Mouse (Mus musculus) limb, embryonic 11.5 days (tissue): ENCODE data around the gene Trim28. TPM values are rescaled to one million over a fixed set of nuclear protein-coding genes. Genes with fewer than 3 reads are reported as not detected.

Experiments
- ATAC-seq: fragments of 200-750 bp; cut with Nextera tagmentation; 2 replicates; pipeline ENCODE4 v1.8.0; 2017; ENCODE audit warnings: low read depth; ENCODE audit not compliant: insufficient number of reproducible peaks, low FRiP score, low TSS enrichment
- DNase-seq: peaks from one replicate; pipeline ENCODE4 v3.0.0-alpha.2; 2015; ENCODE audit warnings: low spot score
- H3K27ac ChIP-seq: fragments of 300-500 bp; sonication (generic); replicated peaks from 2 replicates; pipeline ENCODE4 v1.5.1; 2014; ENCODE audit warnings: low read depth, mild to moderate bottlenecking, low read length
- H3K27me3 ChIP-seq: fragments of 300-500 bp; sonication (generic); 2 replicates; pipeline ENCODE4 v1.6.1; 2014; ENCODE audit warnings: mild to moderate bottlenecking, low read length, mixed read lengths; ENCODE audit not compliant: control insufficient read depth, insufficient read depth
- H3K36me3 ChIP-seq: fragments of 300-500 bp; sonication (generic); 2 replicates; pipeline ENCODE4 v1.6.1; 2014; ENCODE audit warnings: mild to moderate bottlenecking, low read length, moderate library complexity, mixed read lengths; ENCODE audit not compliant: control insufficient read depth, insufficient read depth
- H3K4me1 ChIP-seq: fragments of 300-500 bp; sonication (generic); 2 replicates; pipeline ENCODE4 v1.6.1; 2014; ENCODE audit warnings: low read length, mixed read lengths; ENCODE audit not compliant: control insufficient read depth, insufficient read depth
- H3K4me2 ChIP-seq: fragments of 300-500 bp; sonication (generic); 2 replicates; pipeline ENCODE4 v1.6.1; 2014; ENCODE audit warnings: low read depth, mild to moderate bottlenecking, moderate library complexity; ENCODE audit not compliant: severe bottlenecking
- H3K4me3 ChIP-seq: fragments of 300-500 bp; sonication (generic); 2 replicates; pipeline ENCODE4 v1.5.1; 2014; ENCODE audit warnings: low read depth, low read length
- H3K9ac ChIP-seq: fragments of 300-500 bp; sonication (generic); 2 replicates; pipeline ENCODE4 v1.6.1; 2014; ENCODE audit warnings: mild to moderate bottlenecking, low read length
- H3K9me3 ChIP-seq: fragments of 300-500 bp; sonication (generic); 2 replicates; pipeline ENCODE4 v1.6.1; 2016; ENCODE audit warnings: low read length; ENCODE audit not compliant: control insufficient read depth
- WGBS: fragments of 180-500 bp; shearing (Covaris S2); extraction: QIAGEN DNeasy Blood & Tissue Kit; methylation state at CpG from one replicate; pipeline ENCODE4 v1.1.7; 2014; 5-methylcytosine and 5-hydroxymethylcytosine counted together
- polyA plus RNA-seq: library from polyadenylated mRNA; unstranded; fragments of >200 nt; fragmentation: Nextera tagmentation; extraction: Ambion mirVana; gene quantifications from 2 replicates; pipeline ENCODE4 v1.2.1, GENCODE M21; 2014

Trim28 gene
- polyA plus RNA-seq, 1 experiment from 2014 or later: 610 TPM

DNA sequence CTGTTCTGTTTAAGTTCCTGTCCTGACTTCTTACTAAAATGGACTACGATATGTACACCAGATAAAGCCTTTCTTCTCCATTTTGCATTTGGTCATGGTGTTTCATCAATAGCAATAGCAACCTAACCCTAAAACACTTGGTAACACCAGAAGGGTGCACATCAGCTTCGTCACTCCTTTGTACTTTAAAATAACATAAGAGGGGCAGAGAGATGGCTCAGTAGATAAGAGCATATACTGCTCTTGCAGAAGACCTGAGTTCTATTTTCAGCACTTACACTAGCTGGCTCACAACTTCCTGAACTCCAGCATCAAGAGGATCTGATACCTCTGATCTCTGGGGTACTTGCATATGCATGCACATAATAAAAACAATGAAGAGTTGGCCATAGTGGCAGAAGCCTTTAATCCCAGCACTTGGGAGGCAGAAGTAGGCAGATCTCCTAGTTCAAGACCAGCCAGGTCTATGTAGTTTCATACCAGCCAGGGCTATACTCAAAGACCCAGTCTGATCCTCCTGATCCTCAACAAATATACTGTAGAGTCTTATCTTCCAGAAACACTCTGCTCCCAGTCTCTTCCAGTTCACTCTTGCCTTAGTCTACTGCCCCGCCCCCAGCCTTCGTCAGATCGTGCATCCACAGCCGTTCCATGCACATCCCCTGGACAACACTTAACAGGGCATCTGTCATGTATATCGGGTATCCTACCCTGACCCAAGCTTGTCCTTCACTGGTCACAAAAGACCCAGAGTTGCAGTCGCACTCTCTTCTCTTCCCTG lies 11.3 kb upstream of the Trim28 start:
- no peaks in the 10 kb centered on the region for H3K36me3 ChIP-seq
- H3K4me1 ChIP-seq: no peaks in the 10 kb centered on the region
- 84% methylated on average over 8 of the region's 8 CpGs for whole genome bisulfite sequencing
- no peaks in the 10 kb centered on the region for H3K9me3 ChIP-seq
- no peak overlapping the region for H3K4me3 ChIP-seq
- H3K4me2 ChIP-seq: no peak overlapping the region
- no peak overlapping the region for H3K9ac ChIP-seq
- ATAC-seq (no peak), DNase-seq (no peak)
- no peak overlapping the region for H3K27ac ChIP-seq
- no peaks in the 10 kb centered on the region for H3K27me3 ChIP-seq

DNA sequence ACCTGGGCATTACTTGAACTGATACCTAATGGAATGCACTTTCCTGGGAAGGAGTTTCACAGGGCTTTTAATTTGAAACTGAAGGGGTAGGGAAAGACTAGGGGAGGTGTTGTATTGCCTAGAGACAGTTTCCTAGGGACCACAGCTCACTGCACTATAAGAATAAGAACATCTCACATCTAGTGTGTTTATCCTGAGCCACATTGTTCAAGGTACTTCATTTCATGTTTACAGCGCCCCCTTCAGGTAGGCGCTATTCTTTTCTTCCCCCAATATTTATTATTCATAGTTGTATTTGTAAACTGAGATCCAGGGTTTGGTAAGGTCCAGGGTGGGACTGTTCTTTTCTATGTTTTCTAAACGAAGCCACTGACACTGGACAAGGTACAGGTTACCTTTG lies 6.7 kb upstream of the Trim28 start:
- H3K36me3 ChIP-seq: no peaks in the 10 kb centered on the region
- H3K27ac ChIP-seq: no peak overlapping the region
- H3K4me2 ChIP-seq: no peak overlapping the region
- H3K4me1 ChIP-seq: no peaks in the 10 kb centered on the region
- 7% methylated on average over 3 of the region's 3 CpGs for WGBS
- ATAC-seq: no peak
- no peak for DNase-seq
- H3K27me3 ChIP-seq: no peaks in the 10 kb centered on the region
- no peaks in the 10 kb centered on the region for H3K9me3 ChIP-seq
- no peak overlapping the region for H3K4me3 ChIP-seq
- H3K9ac ChIP-seq: no peak overlapping the region

DNA sequence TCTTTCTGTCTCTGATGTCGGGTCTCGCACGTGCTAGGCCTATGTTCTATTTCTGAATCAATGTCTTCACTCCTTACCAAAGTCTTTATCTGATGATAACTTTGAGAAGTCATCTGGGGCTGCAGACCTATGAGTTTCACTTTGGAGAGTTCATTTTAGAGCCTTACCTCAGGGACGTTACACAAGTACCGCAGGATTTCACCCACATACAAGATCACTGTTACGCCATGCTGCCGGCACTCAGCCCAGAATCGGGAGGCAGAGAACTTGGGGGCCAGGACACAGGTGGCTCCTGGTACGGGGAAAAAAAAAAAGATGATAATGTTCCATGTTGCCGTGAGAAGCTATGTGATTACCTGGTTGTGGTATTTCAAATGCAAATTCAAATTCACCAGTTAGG lies 5.8 kb upstream of the Trim28 start:
- ATAC-seq (no peak), DNase-seq (no peak)
- Histone ChIP-seq H3K36me3 (no peaks in the 10 kb centered on the region), H3K4me2 (no peak overlapping the region), H3K4me1 (no peaks in the 10 kb centered on the region), H3K27me3 (no peaks in the 10 kb centered on the region), H3K4me3 (no peak overlapping the region), H3K27ac (no peak overlapping the region), H3K9me3 (no peaks in the 10 kb centered on the region), H3K9ac (no peak overlapping the region)
- 88% methylated on average over 10 of the region's 10 CpGs for WGBS

DNA sequence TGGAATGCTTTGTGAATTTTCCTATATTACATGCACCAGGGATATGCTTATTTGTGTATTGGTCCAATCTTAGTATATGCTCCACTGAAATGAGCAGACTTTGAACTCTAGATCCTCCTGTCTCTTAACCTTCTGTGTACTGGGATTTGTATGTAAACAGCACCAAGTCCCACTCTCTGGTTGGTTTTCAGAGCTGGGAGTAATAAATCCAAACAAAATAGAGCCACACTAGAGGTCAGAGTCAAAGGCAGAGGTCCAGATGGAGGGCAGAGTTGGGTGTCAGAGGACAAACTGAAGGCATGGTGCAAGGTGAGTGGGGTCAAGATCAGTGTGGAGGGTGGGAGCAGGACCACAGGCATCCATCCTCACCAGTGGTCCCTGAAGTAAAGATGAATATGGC lies 3.1 kb upstream of the Trim28 start:
- ATAC-seq (no peak), DNase-seq (no peak)
- no peaks in the 10 kb centered on the region for H3K4me1 ChIP-seq

DNA sequence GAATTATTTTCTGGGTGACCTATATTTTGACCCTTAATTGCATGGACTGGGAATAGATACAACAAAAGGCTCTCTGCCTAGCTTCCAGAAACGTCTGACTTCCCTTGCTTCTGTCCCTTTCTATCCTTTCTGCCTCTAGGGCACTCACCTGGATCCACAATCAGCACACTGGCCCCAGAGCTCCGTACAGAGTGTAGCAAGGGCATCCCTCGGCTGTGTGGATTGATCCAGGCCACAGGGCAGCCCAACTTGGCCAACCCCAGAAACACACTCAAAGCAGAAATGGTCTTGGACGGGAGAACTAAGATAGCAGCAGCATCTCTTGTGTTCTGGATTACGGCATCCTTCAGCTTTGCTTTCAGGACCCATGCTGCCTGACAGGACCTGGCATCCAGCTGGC lies 1.7 kb upstream of the Trim28 start:
- Histone ChIP-seq H3K36me3 (no peaks in the 10 kb centered on the region), H3K27ac (no peak overlapping the region), H3K9ac (no peak overlapping the region), H3K4me1 (no peaks in the 10 kb centered on the region), H3K4me3 (no peak overlapping the region), H3K27me3 (no peaks in the 10 kb centered on the region), H3K4me2 (no peak overlapping the region), H3K9me3 (no peaks in the 10 kb centered on the region)
- ATAC-seq (no peak), DNase-seq (no peak)
- 66% methylated on average over 5 of the region's 5 CpGs for WGBS

More for the DNA sequence above, 3.1 kb upstream of the Trim28 start:
- H3K4me3 ChIP-seq: no peak overlapping the region
- no peaks in the 10 kb centered on the region for H3K36me3 ChIP-seq
- no peaks in the 10 kb centered on the region for H3K27me3 ChIP-seq
- H3K27ac ChIP-seq: no peak overlapping the region
- no peaks in the 10 kb centered on the region for H3K9me3 ChIP-seq
- no peak overlapping the region for H3K9ac ChIP-seq
- no peak overlapping the region for H3K4me2 ChIP-seq

DNA sequence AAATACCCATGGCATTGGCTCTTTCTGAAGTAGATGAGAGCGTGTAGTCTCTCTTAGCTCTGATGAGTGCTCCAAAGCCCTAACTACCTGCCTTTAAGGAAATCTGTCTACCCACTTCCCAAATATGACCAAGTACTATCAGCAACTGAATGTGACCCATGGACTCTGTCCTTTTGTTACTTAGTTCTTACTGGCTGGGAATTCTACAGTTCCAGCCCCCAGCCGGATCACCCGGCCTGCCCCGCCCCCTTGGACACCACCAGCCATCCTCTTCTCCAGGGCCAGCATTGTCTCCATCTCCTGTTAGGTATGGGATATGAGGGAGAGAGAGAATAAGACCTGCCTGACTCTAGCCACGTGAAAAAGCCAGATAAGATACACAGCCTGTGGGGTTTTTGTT lies 861 bp upstream of the Trim28 start, which contains the start of gene Slc27a5:
Gene Slc27a5, minus strand, starts transcription at position 140 of the 400 bp plus-strand sequence.
- Histone ChIP-seq H3K9me3 (no peaks in the 10 kb centered on the region), H3K36me3 (no peaks in the 10 kb centered on the region), H3K4me2 (no peak within 1 kb of the TSS), H3K27ac (no peak within 1 kb of the TSS), H3K4me1 (no peaks in the 10 kb centered on the region), H3K4me3 (no peak within 1 kb of the TSS), H3K27me3 (no peaks in the 10 kb centered on the region), H3K9ac (no peak within 1 kb of the TSS)
- no peak for ATAC-seq
- DNase-seq: no peak
- 86% methylated on average over 5 of the region's 5 CpGs for WGBS

DNA sequence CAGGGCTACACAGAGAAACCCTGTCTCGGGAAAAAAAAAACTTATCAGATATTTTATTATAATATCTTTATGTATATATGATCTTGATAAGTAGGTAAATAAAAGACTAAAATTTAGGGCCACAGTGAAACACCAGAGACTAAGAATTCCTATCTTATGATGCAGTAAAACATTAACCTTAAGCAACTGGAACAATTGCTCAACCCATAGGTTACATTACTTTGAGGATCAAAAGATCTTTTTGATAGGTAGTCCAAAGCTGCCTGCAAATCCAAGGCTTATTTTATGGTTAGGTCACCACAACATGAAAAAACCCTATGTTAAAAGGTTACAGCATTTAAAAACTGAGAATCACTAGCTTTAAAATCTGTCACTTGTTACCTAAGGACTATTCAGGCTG lies 2.7 kb downstream of the Trim28 start:
- 85% methylated on average over 1 of the region's 1 CpGs for WGBS
- Histone ChIP-seq H3K27me3 (no peaks in the 10 kb centered on the region), H3K9me3 (no peaks in the 10 kb centered on the region), H3K9ac (no peak overlapping the region), H3K27ac (no peak overlapping the region), H3K4me1 (no peaks in the 10 kb centered on the region), H3K4me3 (no peak overlapping the region), H3K36me3 (no peaks in the 10 kb centered on the region; the same call in none of the 2 replicates), H3K4me2 (no peak overlapping the region)
- DNase-seq (no peak), ATAC-seq (no peak)

DNA sequence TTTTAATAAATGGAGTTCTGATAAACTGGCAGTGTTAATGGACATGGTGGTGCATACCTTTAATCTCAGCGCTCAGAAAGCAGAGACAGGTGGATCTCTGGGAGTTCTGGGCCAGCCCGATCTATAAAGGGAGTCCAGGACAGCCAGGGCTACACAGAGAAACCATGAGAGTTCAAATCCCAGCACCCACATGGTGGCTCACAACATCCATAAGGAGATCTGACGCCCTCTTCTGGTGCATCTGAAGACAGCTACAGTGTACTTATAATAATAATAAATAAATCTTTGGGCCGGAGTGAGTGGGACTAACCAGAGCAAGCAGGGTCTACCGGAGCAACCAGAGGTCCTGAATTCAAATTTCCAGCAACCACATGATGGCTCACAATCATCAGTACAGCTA lies 4.5 kb downstream of the Trim28 start:
- H3K36me3 ChIP-seq: peaks cover 5% of the 10 kb centered on the region
- H3K4me3 ChIP-seq: no peak overlapping the region
- ATAC-seq: no peak
- H3K4me2 ChIP-seq: no peak overlapping the region
- H3K27me3 ChIP-seq: peaks cover 6% of the 10 kb centered on the region
- 75% methylated on average over 5 of the region's 5 CpGs for WGBS
- H3K9me3 ChIP-seq: no peaks in the 10 kb centered on the region
- H3K27ac ChIP-seq: no peak overlapping the region
- H3K9ac ChIP-seq: no peak overlapping the region
- DNase-seq: no peak
- H3K4me1 ChIP-seq: peaks cover 6% of the 10 kb centered on the region; the same call in 1 of the 2 replicates

DNA sequence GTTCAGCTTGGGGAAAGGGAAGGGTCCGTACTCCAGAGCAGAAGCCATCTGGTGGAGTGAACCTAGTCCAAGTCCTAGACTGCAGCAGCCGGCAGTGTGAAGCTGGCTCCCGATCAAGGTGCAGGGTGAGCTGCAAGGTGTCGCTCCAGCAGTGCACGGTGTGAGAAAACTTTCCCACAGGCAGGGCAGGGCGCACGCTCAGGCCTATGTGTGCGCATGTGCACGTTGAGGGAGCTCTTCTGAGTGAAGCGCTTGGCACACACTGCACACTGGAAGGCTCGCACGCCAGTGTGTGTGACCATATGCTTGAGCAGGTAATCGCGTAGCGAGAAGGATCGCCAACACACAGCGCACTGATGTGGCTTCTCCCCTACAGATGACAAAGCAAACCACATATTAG lies 7.1 kb downstream of the Trim28 start:
- DNase-seq (no peak), ATAC-seq (no peak)
- 88% methylated on average over 17 of the region's 17 CpGs for WGBS
- Histone ChIP-seq H3K36me3 (peaks cover 5% of the 10 kb centered on the region), H3K4me1 (peaks cover 9% of the 10 kb centered on the region; the same call in 1 of the 2 replicates), H3K9me3 (no peaks in the 10 kb centered on the region), H3K27ac (no peak overlapping the region), H3K4me2 (no peak overlapping the region), H3K27me3 (peaks cover 6% of the 10 kb centered on the region), H3K4me3 (no peak overlapping the region), H3K9ac (no peak overlapping the region)
